Mouse (Mus musculus) thymus, adult 2 months (tissue): Measurements from ENCODE around the gene Cidec.

ENCODE experiments used
- CTCF ChIP-seq: fragments of 200-500 bp; IDR thresholded peaks from 2 replicates; pipeline ENCODE4 v1.5.1; 2012; ENCODE audit warnings: mild to moderate bottlenecking, control low read depth, low read length, moderate library complexity, borderline replicate concordance; ENCODE audit not compliant: control insufficient read depth, poor library complexity, insufficient read depth; ENCODE audit errors: extremely low read depth
- POLR2A ChIP-seq: fragments of 200-500 bp; IDR thresholded peaks from 2 replicates; pipeline ENCODE4 v1.6.1; 2012; ENCODE audit warnings: mild to moderate bottlenecking, low read length, control low read depth, moderate library complexity; ENCODE audit not compliant: control insufficient read depth, poor library complexity, insufficient read depth; ENCODE audit errors: extremely low read depth

DNA sequence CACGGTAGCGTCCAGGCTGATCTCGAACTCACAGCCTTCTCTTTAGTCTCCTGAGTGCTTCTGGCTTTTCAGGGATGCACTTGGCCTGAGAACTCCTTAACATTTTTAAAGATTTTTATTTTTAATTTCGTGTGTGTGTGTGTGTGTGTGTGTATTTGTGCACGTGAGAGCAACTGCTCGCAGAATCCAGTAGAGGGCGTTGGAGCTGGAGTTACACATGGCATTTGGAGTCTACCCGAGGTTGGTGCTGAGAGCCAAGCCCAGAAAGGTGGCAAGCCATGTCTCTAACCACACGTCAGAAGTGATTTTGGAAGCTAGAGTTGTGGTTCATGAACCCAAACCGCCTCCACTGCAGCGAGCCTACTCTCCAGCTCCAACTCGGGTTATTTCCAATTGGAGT, 7.5 kb upstream of the Cidec start:
- TF ChIP-seq CTCF (no peak), POLR2A (no peak)
